Mouse (Mus musculus): ENCODE measurements around the gene Tmprss2. TPM values are rescaled to one million over a fixed set of nuclear protein-coding genes. Genes with fewer than 3 reads are reported as not detected.
"Not testable (repeated sequence)": the region's sequence is repeated elsewhere in the genome, so short reads cannot be mapped to it uniquely, and the experiment has no call there.

The Tmprss2 gene
- total RNA-seq, 2 experiments from 2014 or later, result not detected

DNA sequence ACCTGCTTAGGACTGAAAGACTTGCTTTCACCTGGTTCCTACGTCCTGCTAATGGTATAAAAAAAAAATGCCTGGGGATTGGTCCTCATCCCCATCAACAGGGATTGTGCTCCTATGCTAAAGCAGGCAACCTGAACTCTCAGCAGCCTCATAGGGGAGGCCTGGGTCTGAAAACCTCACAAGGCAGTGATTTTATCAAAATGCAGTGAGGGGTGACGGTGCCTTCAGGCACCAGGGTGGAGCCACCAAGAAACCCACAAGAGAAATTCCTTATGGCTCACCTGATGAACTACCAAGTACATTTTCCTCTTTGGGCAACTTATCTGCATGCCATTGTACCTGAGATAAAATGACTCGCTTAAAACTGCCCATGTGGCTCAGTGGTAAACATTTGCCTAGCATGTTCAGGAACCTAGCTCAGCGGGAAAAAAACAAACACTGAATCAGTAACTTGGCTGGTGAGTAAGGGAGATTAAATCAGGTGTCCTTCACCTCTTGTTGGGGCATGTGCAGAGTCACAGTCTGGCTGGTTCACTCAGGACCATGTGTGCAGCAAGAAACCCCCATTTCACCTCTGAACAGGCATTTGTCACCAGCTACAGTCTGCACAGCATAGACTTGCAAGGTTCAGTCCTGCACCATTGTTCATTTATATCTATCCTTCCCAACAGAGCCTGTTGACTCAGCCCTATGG lies 17.0 kb downstream of the Tmprss2 start:
- intact Hi-C loops (cut with DNase I; ENCODE audit: low total_unique reads), result no loop called here
- DNase-seq, result no peak

DNA sequence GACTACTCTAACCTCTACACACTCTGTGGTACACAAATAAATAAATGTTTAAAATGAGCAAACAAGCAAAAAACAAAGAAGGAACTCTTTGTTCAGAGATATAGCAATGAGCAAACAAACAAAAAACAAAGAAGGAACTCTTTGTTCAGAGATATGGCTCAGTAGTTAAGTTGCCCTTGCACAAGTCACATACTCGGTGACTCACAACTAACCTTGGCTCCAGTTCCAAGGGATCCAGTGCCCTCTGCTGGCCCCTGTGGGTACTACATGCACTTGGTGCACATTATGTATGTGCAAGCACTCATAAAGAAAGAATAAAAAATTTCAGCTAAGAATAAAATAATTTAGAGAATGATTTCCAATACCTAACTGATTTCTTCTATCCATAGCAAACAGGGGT lies 17.9 kb downstream of the Tmprss2 start:
- intact Hi-C loops (cut with DNase I; ENCODE audit: low total_unique reads), result no loop called here
- peak; percentile 50 for DNase-seq

DNA sequence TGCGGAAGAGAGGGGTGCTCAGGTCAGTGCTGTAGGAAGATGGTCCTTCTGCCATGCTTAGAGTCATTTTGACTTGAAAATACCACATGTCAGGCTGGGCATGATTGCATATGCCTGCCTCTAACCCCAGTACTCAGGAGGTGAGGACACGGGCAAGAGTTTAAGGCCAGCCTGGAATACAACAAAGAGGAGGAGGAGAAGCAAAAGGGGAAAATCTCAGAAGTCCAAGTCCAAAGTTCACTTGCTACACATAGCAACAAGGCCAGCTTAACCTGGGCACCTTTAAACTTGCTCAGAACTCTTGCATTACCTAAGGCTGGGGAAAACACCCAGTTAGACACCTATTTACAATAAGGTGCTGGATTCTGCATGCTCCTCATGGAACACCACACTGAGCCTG lies 19.5 kb downstream of the Tmprss2 start:
- intact Hi-C loops (cut with DNase I; ENCODE audit: low total_unique reads), result no loop called here

DNA sequence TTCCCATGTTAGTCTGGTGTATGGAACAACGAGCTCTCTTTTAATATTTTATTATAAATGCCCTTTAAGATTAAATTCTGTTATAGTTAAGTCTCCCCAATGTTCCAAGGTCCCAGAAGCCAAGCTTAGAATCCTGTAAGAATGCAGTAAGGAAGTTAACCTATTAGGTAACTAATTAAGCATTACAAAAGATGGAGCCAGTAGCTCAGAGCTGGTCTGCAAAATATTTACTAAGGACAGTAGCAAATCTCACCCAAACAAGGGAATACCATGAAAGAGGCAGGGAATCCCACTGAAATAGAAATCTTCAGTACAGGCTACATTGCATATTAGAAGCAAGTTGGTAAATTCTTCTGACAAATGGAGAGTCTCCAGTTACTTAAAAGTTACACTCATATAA lies 28.1 kb downstream of the Tmprss2 start:
- intact Hi-C loops (cut with DNase I; ENCODE audit: low total_unique reads); DNase-seq: not testable (repeated sequence)

More for the DNA sequence above, 19.5 kb downstream of the Tmprss2 start:
- no peak for DNase-seq

- intact Hi-C loops (cut with DNase I; ENCODE audit: low total_unique reads), result loop anchor here (5.0 kb wide), 1 partner anchor 257 kb away; no protein-coding TSS in a partner anchor
- DNase-seq, result no peak
Measured at GRCm38 (mm10) chr16:97569426-97569825, 41.6 kb downstream of the Tmprss2 start.

DNA sequence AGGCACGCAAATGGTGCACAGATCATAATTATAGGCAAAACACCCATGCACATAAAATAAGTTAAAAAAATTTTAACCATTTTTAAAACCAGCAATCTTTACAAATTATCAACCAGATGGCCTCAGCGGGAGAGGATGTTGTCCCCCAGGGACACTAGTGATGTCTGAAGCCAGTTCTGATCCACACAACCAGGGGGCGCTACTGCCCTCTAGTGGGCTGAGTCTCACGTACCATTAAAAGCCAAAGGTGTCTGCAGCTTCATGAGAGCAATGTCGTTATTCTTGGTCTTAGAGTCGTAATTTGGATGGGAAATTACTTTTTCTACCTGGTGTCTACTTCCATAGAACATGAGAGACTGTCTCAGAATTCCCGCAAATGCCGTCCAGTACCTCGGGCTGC lies 42.3 kb downstream of the Tmprss2 start:
- intact Hi-C loops (cut with DNase I; ENCODE audit: low total_unique reads), result loop anchor here (5.0 kb wide), 1 partner anchor 256 kb away; no protein-coding TSS in a partner anchor
- DNase-seq, result peak; percentile 29

DNA sequence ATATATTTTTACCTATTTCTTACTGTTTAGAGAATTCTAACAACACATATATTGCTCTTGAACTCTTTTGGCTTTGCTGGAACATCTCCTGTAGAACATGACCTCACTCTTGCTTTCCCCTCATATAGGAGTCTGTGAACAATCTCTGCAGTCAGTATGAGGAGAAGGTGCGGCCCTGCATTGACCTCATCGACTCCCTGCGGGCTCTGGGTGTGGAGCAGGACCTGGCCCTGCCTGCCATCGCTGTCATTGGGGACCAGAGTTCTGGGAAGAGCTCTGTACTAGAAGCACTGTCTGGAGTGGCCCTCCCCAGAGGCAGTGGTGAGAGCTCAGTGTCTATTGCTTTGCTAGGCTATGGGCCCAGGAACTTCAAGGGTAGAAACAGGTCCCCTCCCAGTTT lies 66.7 kb downstream of the Tmprss2 start:
- intact Hi-C loops (cut with DNase I; ENCODE audit: low total_unique reads), result no loop called here
- no peak for DNase-seq

GRCm38 (mm10) chr16:97536859-97537258 lies 74.1 kb downstream of the Tmprss2 start:
- intact Hi-C loops (cut with DNase I; ENCODE audit: low total_unique reads), result no loop called here
- no peak for DNase-seq

DNA sequence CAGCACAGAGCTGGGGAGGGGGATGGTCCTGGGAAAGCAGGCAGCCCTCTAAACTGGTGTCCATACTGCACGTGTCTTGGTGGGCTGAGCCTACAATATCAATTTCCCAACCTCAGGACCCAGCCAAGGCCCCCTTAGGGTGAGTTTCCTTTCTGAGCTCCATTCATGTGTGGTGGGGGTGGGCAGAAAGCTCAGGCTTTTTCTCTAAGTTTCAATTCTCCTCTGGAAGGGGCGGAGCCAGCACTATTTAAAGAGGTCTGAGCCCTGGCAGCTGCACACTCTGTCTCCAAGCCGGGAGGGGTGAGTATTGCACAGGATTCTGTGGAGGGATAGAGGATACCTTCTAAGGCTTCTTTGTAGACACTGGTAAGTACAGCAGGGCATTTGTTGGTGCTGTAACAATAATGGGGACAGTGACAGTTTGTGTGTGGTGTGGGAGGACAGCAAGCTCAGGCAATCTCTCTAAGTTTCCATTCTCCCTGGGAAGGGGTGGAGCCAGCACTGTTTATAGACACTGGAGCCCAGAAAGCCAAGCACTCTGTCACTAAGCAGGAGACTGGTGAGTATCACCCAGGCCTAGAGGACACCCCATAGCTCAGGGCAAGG lies 75.1 kb downstream of the Tmprss2 start:
- DNase-seq, result peak; percentile 56
- intact Hi-C loops (cut with DNase I; ENCODE audit: low total_unique reads), result no loop called here

- intact Hi-C loops (cut with DNase I; ENCODE audit: low total_unique reads), result no loop called here
Measured at GRCm38 (mm10) chr16:97534876-97535461, 76.0 kb downstream of the Tmprss2 start.

GRCm38 (mm10) chr16:97534448-97534847 lies 76.5 kb downstream of the Tmprss2 start:
- no peak for DNase-seq
- intact Hi-C loops (cut with DNase I; ENCODE audit: low total_unique reads), result no loop called here

More at GRCm38 (mm10) chr16:97534876-97535461, 76.0 kb downstream of the Tmprss2 start:
- peak; percentile 53 for DNase-seq

- intact Hi-C loops (cut with DNase I; ENCODE audit: low total_unique reads), result no loop called here
- no peak for DNase-seq
Measured at GRCm38 (mm10) chr16:97533751-97534150, 77.2 kb downstream of the Tmprss2 start.

DNA sequence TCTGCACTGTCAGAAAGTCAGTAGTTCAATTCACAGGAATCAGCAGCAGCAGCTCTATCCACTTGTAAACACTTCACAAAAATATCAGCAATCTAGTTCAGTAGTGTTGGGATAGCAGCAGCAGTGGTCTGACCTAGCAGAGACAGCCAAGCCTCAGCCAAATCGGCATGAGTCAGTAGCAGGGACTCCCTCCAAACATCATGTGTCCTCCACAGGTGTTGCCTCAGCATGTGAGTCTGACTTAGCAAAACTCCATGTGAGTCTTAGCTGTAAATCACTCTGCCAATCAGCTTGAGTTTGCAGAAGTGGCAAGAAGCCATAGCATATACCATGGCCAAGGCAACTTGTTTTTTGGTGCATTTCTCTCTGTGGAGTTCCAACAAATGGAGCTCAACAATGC lies 77.9 kb downstream of the Tmprss2 start:
- intact Hi-C loops (cut with DNase I; ENCODE audit: low total_unique reads), result no loop called here
- DNase-seq, result no peak

GRCm38 (mm10) chr16:97529241-97529640 lies 81.8 kb downstream of the Tmprss2 start:
- intact Hi-C loops (cut with DNase I; ENCODE audit: low total_unique reads), result loop anchor here (10.0 kb wide), 1 partner anchor 204 kb away; no protein-coding TSS in a partner anchor
- no peak for DNase-seq

DNA sequence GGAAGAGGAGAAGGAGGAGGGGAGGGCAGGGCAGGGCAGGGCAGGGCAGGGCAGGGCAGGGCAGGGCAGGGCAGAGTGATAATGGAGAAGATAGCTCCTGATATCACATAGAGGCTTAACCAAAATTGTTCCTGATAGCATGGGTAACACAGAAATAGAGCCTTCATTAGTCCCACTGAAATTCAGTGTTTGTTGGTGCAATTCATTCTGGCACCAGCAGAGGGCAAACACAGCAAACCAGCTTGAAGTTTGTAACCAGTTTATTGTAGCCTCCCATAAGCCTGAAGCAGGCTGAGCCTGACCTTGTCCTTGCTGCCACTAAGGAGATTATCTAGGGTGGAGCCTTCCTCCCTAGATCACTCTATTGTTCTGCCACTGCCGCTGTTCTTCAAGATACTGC lies 88.0 kb downstream of the Tmprss2 start:
- intact Hi-C loops (cut with DNase I; ENCODE audit: low total_unique reads), result loop anchor here (10.0 kb wide), 1 partner anchor 198 kb away; no protein-coding TSS in a partner anchor
- DNase-seq, result peak; percentile 21

DNA sequence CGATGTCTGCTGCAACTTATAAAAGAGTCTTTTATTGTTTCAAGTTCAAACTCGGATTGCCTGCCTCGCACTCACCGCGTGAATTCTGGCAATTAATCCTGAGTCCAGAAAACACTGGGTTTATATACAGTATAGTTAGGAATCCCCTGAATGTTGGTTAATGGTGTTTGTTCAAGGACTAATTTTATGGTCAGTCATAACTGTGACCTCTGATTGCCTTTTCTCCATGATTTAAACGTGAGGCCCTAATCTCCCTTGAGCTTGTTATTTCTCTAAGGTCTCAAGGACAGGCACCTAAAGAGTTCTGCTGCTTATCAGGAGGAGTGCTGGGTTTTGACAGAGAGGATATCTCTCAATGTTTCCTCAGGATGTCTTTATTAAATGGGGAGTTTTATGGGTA lies 89.0 kb downstream of the Tmprss2 start:
- intact Hi-C loops (cut with DNase I; ENCODE audit: low total_unique reads), result loop anchor here (10.0 kb wide), 1 partner anchor 197 kb away; no protein-coding TSS in a partner anchor
- no peak for DNase-seq

DNA sequence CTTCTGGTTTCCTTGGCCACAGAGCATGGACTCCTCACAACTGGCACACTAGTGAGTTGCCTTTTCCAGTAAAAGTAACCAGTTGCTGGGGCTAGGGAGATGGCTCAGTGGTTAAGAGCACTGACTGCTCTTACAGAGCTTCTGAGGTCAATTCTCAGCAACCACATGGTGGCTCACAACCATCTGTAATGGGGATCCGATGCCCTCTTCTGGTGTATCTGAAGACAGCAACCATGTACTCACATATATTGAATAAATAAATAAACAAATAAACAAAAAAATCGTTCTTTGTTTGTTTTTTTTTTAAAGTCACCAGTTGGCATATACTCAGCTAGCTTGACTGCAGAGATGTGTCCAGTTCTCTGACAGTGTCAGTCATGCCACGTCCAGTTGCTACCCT lies 94.7 kb downstream of the Tmprss2 start:
- intact Hi-C loops (cut with DNase I; ENCODE audit: low total_unique reads), result no loop called here
- DNase-seq, result no peak
